Mouse (Mus musculus): Measurements from ENCODE around the gene Igdcc4.

DNA sequence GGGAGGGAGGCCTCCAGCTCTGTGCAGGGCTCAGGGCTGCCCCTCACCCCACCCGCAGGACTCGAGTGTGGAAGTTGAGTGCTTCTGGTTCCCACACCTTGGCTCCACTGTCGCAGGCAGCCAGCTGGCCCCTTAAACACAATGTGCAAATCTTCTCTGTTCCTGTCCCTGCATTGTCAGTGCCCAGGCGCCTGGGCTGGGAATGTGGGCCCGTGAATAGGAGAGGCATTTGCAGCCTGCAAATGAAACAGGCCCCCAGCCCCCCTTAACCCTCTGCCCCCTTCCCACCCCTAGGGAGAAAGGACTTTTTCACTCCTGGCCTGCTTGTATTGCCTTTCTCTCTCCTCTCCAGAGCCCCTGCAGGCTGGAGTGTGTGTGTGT lies 52.0 kb downstream of the Igdcc4 start:
- no peak for TF ChIP-seq GATA1 (IDR thresholded peaks at IDR 0.05; ENCODE audit: low read length)
- no peak for TF ChIP-seq TAL1 (IDR thresholded peaks at IDR 0.05; ENCODE audit: low read length)

Measured in erythroblast, embryonic 14.5 days (primary cell).